Mouse (Mus musculus): ENCODE measurements around the gene Rbbp8nl.

GRCm38 (mm10) chr2:180261901-180262300 lies 27.8 kb downstream of the Rbbp8nl start:
- TF ChIP-seq CTCF (IDR thresholded peaks at IDR 0.05; ENCODE audit: low read depth) (no peak), EP300 (IDR thresholded peaks at IDR 0.05; ENCODE audit: low read depth) (no peak)

Measured in heart, postnatal 0 days (tissue).